Mouse (Mus musculus) spleen, adult 2 months (tissue): ENCODE measurements around the gene Tsga10ip.

ENCODE experiments used
- CTCF ChIP-seq: fragments of 200-500 bp; IDR thresholded peaks from 2 replicates; pipeline ENCODE4 v1.5.1; 2011; ENCODE audit warnings: mild to moderate bottlenecking, inconsistent platforms; ENCODE audit not compliant: insufficient read depth, insufficient read length, insufficient replicate concordance; ENCODE audit errors: extremely low read depth
- POLR2A ChIP-seq: fragments of 200-500 bp; IDR thresholded peaks from 2 replicates; pipeline ENCODE4 v1.6.1; 2011; ENCODE audit warnings: low read depth, low read length, inconsistent platforms

- TF ChIP-seq CTCF (peak; percentile 55; the same call in 1 of the 2 replicates), POLR2A (no peak)
Measured at GRCm38 (mm10) chr19:5407133-5407532, 4.8 kb upstream of the Tsga10ip start.
